Mouse (Mus musculus): ENCODE measurements around the gene Iqca.

DNA sequence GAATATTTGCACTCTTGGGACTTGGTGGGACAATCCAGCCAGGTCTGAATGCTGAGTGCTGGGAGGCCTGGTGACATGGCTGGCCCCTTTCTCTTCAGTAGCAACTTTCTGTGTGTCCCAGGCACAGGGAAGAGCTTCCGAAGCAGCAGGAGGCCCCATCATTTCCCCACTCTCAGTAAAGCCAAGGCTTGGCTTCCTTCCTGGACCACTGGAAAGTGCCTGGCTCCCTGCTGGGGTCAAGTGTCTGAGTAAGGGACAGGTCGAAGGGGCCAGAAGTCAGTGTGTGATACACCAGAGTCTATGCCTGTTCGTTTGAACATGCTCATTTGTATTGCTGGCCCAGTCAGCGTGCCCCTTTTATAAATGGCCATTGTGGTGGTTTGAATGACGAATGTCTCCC is 152.2 kb downstream of the Iqca start:
- no peak for TF ChIP-seq CTCF (IDR thresholded peaks at IDR 0.05; ENCODE audit: control insufficient read depth, insufficient read depth, insufficient replicate concordance, low read depth, low read length)
- no peak for TF ChIP-seq POLR2A (IDR thresholded peaks at IDR 0.05; ENCODE audit: control insufficient read depth, low read depth, low read length)

Measured in testis, adult 2 months (tissue).